Mouse (Mus musculus) B cell, adult 62 days (primary cell): ENCODE measurements around the gene Gm7879. TPM values are rescaled to one million over a fixed set of nuclear protein-coding genes. Genes with fewer than 3 reads are reported as not detected.

ENCODE experiments used
- total RNA-seq: library from RNA; stranded (reverse); gene quantifications from 4 replicates; pipeline ENCODE4 v1.2.4, GENCODE M21; 2023

Gm7879 gene
- total RNA-seq, result 6.3 to 14.1 TPM (median 11.9 TPM) in 4 replicates

DNA sequence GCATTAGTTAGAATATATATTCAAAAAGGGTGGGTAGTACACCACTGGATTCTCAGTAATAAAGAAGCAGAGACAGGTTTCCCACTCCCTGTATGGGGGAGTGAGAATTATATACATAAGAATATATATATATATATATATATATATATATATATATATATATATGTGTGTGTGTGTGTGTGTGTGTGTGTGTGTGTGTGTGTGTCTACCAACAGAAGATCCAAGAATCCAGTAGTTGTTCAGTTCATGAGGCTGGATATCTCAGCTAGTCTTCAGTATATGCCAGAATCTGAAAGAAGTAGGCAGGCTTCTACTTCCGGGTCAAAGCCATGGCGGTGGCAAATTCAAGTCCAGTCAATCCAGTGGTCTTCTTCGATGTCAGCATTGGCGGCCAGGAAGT lies at the start of gene Gm7879:
TSS of gene Gm7879 (plus strand) at position 301 of the 400 bp plus-strand sequence.

DNA sequence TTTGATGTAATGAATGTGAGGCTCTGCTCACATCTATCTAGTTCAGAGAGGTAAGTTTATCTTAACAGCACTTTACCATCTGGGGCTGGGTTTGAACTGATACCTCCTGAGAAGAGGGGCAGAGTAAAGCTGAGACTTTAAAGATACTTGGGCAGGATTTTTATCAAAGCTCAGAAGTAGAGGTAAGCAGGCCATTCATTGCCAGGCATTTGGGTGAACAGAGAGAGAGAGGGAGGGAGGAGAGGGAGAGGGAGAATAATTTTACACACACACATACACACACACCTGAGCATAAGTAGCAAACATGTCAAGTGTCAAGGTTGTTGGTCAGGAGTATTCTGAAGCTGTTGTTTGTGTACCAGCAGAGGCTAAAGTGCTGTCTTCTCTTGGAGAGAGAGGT lies 44.7 kb upstream of the Gm7879 start, which contains the start of gene Cd38:
TSS of gene Cd38 (plus strand) at position 301 of the 400 bp plus-strand sequence.

Other genes with a start within 250 kb of the Gm7879 start
- 4.5 to 5.9 TPM (median 5.5 TPM) in 4 replicates for gene Bst1, start 94.3 kb upstream of the Gm7879 start, total RNA-seq
- 69.6 to 71.8 TPM (median 69.8 TPM) in 4 replicates for gene Fbxl5, start 91.5 kb upstream of the Gm7879 start, total RNA-seq
- 116 to 127 TPM (median 123 TPM) in 4 replicates for gene Cd38, start 44.6 kb upstream of the Gm7879 start, total RNA-seq
- gene Fgfbp1, start 68.6 kb downstream of the Gm7879 start, total RNA-seq, result not detected in 4 replicates
- 0.61 TPM in 1 of 4 replicates, not detected in the others for gene Prom1, start 188.9 kb downstream of the Gm7879 start, total RNA-seq